Mouse (Mus musculus) intestine, embryonic 16.5 days (tissue): Measurements from ENCODE around the gene Olfr828. TPM values are rescaled to one million over a fixed set of nuclear protein-coding genes. Genes with fewer than 3 reads are reported as not detected.

ENCODE experiments used
- ATAC-seq: fragments of 200-750 bp; cut with Nextera tagmentation; 2 replicates; pipeline ENCODE4 v1.8.0; 2017; ENCODE audit warnings: moderate TSS enrichment, moderate library complexity
- H3K27ac ChIP-seq: fragments of 300-500 bp; sonication (generic); 2 replicates; pipeline ENCODE4 v1.5.1; 2014; ENCODE audit warnings: mild to moderate bottlenecking, low read length
- H3K27me3 ChIP-seq: fragments of 300-500 bp; sonication (generic); replicated peaks from 2 replicates; pipeline ENCODE4 v1.6.1; 2014; ENCODE audit warnings: low read length, control low read depth, mixed read lengths; ENCODE audit not compliant: control insufficient read depth, insufficient read depth
- H3K36me3 ChIP-seq: fragments of 300-500 bp; sonication (generic); 2 replicates; pipeline ENCODE4 v1.6.1; 2014; ENCODE audit warnings: low read length, control low read depth; ENCODE audit not compliant: control insufficient read depth, insufficient read depth
- H3K4me1 ChIP-seq: fragments of 300-500 bp; sonication (generic); 2 replicates; pipeline ENCODE4 v1.6.1; 2014; ENCODE audit warnings: low read length, control low read depth, mixed read lengths; ENCODE audit not compliant: control insufficient read depth, insufficient read depth
- H3K4me2 ChIP-seq: fragments of 300-500 bp; sonication (generic); 2 replicates; pipeline ENCODE4 v1.6.1; 2014; ENCODE audit warnings: low read depth, low read length, control low read depth
- H3K4me3 ChIP-seq: fragments of 300-500 bp; sonication (generic); 2 replicates; pipeline ENCODE4 v1.5.1; 2014; ENCODE audit warnings: mild to moderate bottlenecking, low read length
- H3K9ac ChIP-seq: fragments of 300-500 bp; sonication (generic); 2 replicates; pipeline ENCODE4 v1.6.1; 2014; ENCODE audit warnings: low read depth, low read length
- H3K9me3 ChIP-seq: fragments of 300-500 bp; sonication (generic); 2 replicates; pipeline ENCODE4 v1.6.1; 2016; ENCODE audit warnings: low read length, control low read depth; ENCODE audit not compliant: control insufficient read depth
- WGBS: fragments of 180-500 bp; shearing (Covaris S2); extraction: QIAGEN DNeasy Blood & Tissue Kit; methylation state at CpG from one replicate; pipeline ENCODE4 v1.1.7; 2014; 5-methylcytosine and 5-hydroxymethylcytosine counted together
- polyA plus RNA-seq: library from polyadenylated mRNA; unstranded; fragments of >200 nt; fragmentation: Nextera tagmentation; extraction: Ambion mirVana; gene quantifications from 2 replicates; pipeline ENCODE4 v1.2.1, GENCODE M21; 2015

Olfr828 gene
- not detected in 2 replicates for polyA plus RNA-seq

DNA sequence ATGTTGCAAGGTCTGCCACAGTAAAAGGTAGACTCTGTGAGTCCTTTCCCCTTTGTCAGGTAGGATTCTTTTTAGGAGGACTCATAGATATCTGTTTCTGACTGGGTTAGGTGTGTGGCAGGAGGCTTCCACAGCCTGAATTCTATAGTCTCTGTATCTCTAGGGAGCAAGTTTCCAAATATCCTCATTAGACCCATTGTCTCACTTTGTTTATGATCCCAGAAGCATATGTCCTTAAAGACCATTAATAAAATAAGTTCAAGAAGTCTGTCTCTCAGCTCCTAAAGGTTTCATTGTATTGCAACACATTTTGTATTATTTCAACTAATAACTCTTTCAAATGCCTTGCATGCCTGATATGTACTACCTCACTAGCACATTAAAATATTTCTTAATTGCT lies at the start of gene Olfr828:
Gene Olfr828 (minus strand): TSS at position 101 of the 400 bp plus-strand sequence.
- Histone ChIP-seq H3K9me3 (no peaks in the 10 kb centered on the region), H3K9ac (no peak within 1 kb of the TSS), H3K36me3 (no peaks in the 10 kb centered on the region), H3K27ac (no peak within 1 kb of the TSS), H3K27me3 (no peaks in the 10 kb centered on the region), H3K4me3 (no peak within 1 kb of the TSS), H3K4me2 (no peak within 1 kb of the TSS), H3K4me1 (no peaks in the 10 kb centered on the region)
- ATAC-seq: no peak

DNA sequence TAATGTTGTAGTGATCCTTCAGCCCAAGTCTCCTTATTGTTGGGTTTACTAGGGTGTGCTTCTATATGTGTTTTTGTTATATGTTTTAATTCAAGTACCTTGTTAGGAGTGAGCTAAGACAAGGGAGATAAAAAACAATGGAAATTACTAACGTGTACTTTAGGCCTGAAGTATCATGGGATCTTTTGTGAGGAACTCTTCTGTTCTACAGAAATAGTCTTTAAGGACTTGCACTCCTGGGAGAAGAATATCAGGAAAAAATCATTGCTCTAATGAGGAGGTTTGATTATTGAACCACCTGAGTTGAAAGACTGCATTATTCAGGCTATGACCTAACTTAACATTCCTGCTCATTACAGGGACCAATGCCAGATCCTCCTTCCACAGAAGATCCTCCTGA lies 35.3 kb upstream of the Olfr828 start, which contains the start of gene Olfr829:
Gene Olfr829 (plus strand): TSS at position 301 of the 400 bp plus-strand sequence.
- WGBS: 65% methylated on average over 1 of the region's 1 CpGs
- H3K4me2 ChIP-seq: no peak within 1 kb of the TSS
- H3K27ac ChIP-seq: no peak within 1 kb of the TSS
- H3K27me3 ChIP-seq: no peaks in the 10 kb centered on the region
- H3K9me3 ChIP-seq: no peaks in the 10 kb centered on the region
- ATAC-seq: no peak
- no peaks in the 10 kb centered on the region for H3K36me3 ChIP-seq
- no peak within 1 kb of the TSS for H3K4me3 ChIP-seq
- no peaks in the 10 kb centered on the region for H3K4me1 ChIP-seq
- H3K9ac ChIP-seq: no peak within 1 kb of the TSS

DNA sequence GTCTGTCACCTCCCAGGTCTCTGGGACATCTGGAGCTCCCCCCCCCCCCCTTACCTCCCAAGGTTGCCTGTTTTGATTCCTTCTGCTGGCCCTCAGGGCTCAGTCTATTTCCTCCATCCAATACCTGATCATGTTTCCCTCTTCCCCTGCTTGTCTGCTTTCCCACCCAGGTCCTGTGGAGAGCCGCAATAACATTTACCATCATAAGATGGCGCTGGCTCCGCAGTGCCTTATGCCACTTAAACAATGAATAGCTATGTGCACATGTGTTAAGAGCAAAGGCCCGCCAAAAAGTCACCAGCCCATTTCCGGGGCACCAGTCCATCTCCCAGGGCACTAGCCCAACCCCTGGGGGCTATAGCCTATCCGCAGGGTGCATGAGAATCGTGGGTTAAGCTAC lies 34.0 kb downstream of the Olfr828 start:
- H3K27ac ChIP-seq: no peak overlapping the region
- no peaks in the 10 kb centered on the region for H3K4me1 ChIP-seq
- no peaks in the 10 kb centered on the region for H3K9me3 ChIP-seq
- no peak overlapping the region for H3K9ac ChIP-seq
- ATAC-seq: no peak
- 49% methylated on average over 7 of the region's 7 CpGs for WGBS
- H3K4me2 ChIP-seq: no peak overlapping the region
- H3K4me3 ChIP-seq: no peak overlapping the region
- H3K27me3 ChIP-seq: no peaks in the 10 kb centered on the region
- no peaks in the 10 kb centered on the region for H3K36me3 ChIP-seq

DNA sequence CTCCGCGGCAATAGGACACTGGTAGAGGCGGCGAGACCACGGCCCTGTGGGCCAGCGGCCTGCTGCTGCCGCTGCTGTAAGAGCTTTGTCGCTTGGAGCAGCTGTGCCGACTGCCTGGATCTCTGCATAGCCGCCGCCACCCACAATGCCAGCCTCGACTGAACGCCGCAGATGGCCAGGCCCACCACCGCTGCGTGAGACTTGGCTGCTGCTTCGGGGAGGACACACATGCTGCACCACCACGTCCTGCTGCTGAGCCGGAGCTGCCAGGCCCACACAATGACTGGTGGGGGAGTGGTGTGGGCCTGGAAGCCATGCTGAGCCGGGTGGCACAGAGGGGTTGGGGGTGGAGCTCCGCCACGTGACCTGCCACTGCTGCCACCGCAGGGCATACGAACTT lies 39.9 kb downstream of the Olfr828 start:
- H3K4me3 ChIP-seq: no peak overlapping the region
- no peaks in the 10 kb centered on the region for H3K4me1 ChIP-seq
- no peak overlapping the region for H3K4me2 ChIP-seq
- H3K27ac ChIP-seq: no peak overlapping the region
- no peak for ATAC-seq
- 68% methylated on average over 24 of the region's 24 CpGs for WGBS
- no peaks in the 10 kb centered on the region for H3K27me3 ChIP-seq
- H3K9ac ChIP-seq: no peak overlapping the region
- H3K9me3 ChIP-seq: no peaks in the 10 kb centered on the region
- H3K36me3 ChIP-seq: no peaks in the 10 kb centered on the region

DNA sequence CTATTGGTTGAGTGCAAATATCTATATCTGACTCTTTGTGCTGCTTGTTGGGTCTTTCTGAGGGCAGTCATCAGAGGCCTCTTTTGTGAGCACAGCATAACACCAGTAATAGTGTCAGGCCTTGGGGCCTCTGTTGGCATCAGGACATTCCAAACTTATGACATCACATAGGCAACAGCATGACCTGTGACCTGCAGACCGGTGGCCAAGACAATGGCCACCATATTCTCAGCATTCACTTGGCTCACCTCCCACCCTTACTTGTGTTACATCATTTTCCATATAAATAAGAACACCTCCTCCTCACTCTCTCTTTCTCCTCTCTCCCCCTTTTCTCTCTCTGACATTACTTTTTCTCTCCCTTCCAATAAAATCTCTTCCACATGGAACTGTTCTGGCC lies 40.3 kb downstream of the Olfr828 start:
- ATAC-seq: no peak
- H3K27me3 ChIP-seq: no peaks in the 10 kb centered on the region
- no peaks in the 10 kb centered on the region for H3K9me3 ChIP-seq
- no peak overlapping the region for H3K27ac ChIP-seq
- H3K9ac ChIP-seq: no peak overlapping the region
- no peaks in the 10 kb centered on the region for H3K4me1 ChIP-seq
- no peaks in the 10 kb centered on the region for H3K36me3 ChIP-seq
- WGBS: 61% methylated on average over 1 of the region's 1 CpGs
- no peak overlapping the region for H3K4me2 ChIP-seq
- H3K4me3 ChIP-seq: no peak overlapping the region

Other genes starting within 250 kb of the Olfr828 start
- gene Muc16, start 145.0 kb downstream of the Olfr828 start, polyA plus RNA-seq: 2.1 and 2.6 TPM in 2 replicates
- not detected in 2 replicates for gene Olfr24, start 55.5 kb downstream of the Olfr828 start, polyA plus RNA-seq
- not detected in 2 replicates for gene Olfr829, start 35.4 kb upstream of the Olfr828 start, polyA plus RNA-seq
- gene Olfr830, start 55.2 kb upstream of the Olfr828 start, polyA plus RNA-seq: not detected in 2 replicates
- not detected in 2 replicates for gene Olfr832, start 117.6 kb upstream of the Olfr828 start, polyA plus RNA-seq
- gene Olfr834, start 168.5 kb upstream of the Olfr828 start, polyA plus RNA-seq: not detected in 2 replicates
- gene Olfr835, start 213.2 kb upstream of the Olfr828 start, polyA plus RNA-seq: not detected in 2 replicates